Mouse (Mus musculus) lung, adult 18-20 months (tissue): ENCODE measurements around the gene Nkx2-3.

Experiments used
- DNase-seq, 2 experiments: peaks; one replicate each; pipeline ENCODE4 v3.0.0; 2022; ENCODE audit warnings: mixed read lengths in 2 of 2

The Nkx2-3 gene

GRCm38 (mm10) chr19:43605666-43606551, 6.2 kb upstream of the Nkx2-3 start:
- DNase-seq = no peak

- DNase-seq = no peak
Measured at GRCm38 (mm10) chr19:43606552-43607530, 5.3 kb upstream of the Nkx2-3 start.

- DNase-seq = no peak
Measured at GRCm38 (mm10) chr19:43607842-43608680, 4.1 kb upstream of the Nkx2-3 start.

DNA sequence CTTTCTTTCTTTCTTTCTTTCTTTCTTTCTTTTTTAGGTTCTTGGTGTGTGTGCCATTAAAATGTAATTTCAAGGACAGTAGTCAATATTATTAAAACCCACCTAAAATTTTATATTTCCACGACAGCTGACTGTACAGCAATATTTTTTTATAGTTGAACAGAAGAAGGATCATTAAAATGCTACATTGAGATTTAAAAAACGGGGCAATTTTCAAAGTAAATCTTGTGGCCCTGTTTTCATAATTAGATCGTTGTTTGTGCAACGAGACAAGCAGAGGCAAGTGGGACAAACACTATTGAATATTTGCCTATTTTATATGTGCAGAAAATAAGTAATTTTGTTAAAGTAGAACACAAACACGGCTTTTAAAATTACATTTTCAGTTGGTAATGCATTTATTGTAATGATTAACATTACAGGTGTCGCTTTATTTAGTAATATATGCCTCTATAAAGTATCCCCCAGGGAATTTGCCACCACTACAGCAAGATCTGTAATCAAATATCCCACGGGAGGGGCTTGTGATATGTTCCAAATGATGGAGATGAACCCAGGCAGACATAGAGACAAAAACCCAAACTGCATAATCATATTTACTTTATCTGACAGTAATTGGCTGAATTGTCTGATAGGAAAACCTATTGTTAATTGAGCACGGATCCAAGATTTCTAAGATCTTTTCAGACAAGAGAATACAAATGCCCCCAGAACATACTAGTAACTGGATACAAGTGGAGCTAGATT, 3.2 kb upstream of the Nkx2-3 start:
- DNase-seq = no peak

GRCm38 (mm10) chr19:43609458-43610330, 2.4 kb upstream of the Nkx2-3 start:
- DNase-seq = no peak

DNA sequence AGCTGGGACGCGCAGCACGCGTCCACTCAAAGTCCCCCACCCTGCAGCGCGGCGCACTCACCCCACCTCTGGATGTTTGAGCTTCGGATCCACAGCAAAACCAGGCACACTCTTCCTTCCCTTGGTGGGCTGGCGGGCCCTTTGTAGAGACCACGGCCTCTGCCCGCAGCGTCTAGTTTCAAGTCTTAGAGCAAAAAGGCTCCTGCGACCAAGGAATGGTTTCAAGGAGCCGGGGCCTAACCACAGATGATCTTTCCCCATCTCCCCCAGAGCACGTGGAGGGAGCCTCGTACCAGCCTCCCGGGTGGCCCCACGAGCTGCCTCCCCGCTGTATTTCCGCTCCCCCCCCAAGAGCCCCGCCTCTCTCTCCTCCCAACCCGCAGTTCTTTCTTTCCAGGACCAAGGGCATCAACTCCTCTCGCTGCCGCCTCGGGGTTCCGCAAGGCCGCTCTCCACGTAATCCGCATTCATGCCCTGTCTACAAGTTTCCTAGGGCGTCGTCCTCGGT, 1.7 kb upstream of the Nkx2-3 start:
- no peak for DNase-seq

- no peak for DNase-seq
Measured at GRCm38 (mm10) chr19:43611110-43611509, 1.0 kb upstream of the Nkx2-3 start.

DNA sequence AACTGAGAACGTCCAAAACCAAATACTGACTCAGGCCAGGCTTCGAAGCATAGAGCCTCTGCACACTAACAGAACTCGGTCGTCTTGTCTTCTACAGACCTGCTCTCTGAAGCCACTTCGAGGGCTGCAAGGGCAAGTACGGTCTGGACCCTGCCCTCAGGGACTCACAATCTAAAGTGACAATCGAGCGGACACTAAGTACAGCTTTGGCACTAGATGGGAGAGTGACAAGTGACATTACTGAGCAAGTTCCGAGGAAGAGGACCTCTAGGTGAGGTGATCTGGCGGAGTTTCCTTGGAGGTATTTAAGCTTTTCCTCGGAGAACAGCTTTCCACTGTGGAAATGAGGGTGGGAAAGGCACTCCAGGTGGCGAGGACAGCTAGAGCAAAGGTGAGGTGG, 564 bp upstream of the Nkx2-3 start:
- no peak for DNase-seq

DNA sequence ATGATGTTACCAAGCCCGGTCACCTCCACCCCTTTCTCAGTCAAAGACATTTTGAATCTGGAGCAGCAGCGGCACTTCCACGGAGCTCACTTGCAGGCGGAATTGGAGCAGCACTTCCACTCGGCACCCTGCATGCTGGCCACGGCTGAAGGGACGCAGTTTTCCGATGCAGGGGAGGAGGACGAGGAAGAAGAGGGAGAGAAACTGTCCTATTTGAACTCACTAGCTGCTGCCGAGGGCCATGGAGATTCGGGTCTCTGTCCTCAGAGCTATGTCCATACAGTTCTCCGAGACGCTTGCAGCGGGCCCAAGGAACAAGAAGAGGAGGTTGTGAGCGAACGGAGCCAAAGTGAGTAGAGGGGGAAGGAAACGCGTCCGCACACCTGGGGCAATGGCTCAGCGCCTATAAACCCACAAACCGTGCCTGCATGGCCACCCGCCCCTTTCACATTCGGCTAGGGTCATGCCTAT, 411 bp downstream of the Nkx2-3 start:
- no peak for DNase-seq

DNA sequence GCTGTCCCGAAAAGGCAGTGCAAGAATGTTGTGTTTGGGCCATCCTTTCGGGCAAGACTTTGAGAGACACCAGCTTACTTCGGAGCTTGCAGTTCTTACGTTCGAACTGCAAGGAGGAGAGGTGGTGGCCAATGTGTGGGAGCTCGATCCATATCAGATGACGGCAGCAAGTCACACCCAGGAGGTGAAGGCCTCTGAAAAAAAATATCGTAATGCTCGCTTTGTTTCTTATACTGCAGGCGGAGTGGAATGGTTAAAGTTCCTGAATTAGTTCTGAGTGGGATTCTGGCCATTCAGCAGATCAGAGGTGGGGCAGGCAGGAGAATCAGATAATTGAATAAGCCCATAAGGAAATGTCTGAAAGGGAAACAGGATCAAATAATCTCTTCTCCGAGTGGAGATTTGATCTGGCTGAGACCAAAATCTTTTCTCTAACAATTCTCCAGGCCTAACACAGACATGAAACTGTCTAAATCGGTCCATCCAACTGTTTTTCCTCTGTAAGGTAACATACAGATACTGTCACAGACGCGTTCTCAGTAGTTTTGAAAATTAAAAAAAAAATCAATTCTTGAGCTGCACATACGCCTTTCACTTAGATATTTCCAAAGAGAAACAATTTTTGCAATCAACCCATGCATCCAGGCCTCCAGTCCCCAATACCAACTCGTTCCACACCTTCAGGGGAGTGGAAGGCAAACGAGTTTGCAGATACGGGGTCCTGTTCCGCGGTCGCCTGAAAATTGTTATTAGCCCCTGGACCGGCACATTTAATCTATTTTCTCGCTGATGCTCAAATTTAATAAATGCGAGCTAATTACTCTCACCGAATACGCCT, 1.4 kb downstream of the Nkx2-3 start:
- DNase-seq = no peak

DNA sequence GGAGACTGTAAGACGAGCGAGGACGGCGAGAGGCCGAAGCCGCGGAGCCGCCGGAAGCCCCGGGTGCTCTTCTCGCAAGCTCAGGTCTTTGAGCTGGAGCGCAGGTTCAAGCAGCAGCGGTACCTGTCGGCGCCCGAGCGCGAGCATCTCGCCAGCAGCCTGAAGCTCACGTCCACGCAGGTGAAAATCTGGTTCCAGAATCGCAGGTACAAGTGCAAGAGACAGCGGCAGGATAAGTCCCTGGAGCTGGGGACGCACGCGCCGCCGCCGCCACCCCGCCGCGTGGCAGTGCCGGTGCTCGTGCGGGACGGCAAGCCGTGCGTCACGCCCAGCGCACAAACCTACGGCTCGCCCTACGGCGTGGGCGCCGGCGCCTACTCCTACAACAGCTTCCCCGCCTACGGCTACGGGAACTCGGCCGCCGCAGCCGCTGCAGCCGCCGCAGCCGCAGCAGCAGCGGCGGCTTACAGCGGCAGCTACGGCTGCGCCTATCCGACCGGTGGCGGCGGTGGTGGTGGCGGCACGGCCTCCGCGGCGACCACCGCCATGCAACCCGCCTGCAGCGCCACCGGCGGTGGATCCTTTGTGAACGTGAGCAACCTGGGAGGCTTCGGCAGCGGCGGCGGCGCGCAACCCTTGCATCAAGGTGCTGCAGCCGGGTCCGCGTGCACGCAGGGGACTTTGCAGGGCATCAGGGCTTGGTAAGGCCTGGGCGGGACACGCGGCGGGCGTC, 2.4 kb downstream of the Nkx2-3 start:
- no peak for DNase-seq

DNA sequence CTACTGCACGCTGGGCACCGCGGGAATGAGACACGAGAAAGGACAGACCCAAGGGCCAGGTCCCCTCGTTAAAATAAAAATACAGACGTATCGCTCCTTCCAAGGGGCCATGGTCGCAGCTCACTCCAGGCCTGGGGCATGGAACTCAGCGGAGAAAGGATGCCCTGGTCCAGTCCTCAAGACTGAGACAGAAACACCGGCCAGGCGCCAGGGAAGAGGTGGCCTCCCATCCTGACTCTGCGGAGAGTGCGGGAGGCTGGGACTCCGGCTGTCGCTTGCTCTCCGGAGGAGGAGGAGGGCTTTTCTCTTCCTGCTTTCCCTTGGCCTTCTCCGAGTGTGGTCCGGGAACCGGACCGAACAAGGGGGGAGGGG, 2.9 kb downstream of the Nkx2-3 start:
- no peak for DNase-seq

DNA sequence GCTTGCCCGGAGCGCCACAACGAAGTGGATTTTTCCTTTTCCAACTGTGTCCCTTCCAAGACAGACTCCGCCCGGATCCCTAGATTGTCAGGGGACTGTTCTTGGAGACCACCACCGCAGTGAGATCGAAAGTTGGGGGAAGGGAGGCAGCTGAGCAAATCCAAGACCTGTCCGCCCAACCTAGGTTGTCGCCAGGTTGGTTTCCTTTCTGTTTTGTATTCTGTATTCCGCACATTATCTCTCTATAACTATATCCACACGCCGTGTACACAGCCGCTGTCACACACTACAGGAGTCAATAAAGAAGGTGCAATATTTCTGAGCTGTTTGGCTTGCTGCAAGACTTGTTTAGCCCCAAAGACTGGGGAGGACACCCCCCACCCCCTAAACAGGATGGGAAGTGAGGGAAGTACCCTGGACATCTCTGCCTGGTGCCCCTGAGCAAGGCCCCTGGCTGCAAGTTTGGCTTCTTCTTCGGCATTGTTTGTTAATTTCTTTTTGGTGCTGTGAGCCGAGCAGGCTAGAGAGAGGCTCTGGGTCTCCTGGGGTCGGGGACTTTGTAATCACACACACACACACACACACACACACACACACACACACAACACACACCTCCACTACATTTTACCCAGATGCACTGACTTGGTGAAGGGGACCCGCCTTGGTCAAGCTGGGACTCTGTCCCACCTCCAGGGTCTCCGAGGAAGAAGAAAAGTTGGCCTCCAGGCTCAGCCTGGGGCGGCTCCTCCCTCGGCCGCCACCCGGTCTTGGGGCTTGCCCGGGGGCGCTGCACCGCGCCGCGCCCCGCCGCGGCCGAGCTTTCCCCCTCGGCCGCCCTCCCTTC, 3.7 kb downstream of the Nkx2-3 start:
- DNase-seq = no peak

GRCm38 (mm10) chr19:43616415-43616861, 4.3 kb downstream of the Nkx2-3 start:
- no peak for DNase-seq

GRCm38 (mm10) chr19:43616889-43617288, 4.8 kb downstream of the Nkx2-3 start:
- no peak for DNase-seq

DNA sequence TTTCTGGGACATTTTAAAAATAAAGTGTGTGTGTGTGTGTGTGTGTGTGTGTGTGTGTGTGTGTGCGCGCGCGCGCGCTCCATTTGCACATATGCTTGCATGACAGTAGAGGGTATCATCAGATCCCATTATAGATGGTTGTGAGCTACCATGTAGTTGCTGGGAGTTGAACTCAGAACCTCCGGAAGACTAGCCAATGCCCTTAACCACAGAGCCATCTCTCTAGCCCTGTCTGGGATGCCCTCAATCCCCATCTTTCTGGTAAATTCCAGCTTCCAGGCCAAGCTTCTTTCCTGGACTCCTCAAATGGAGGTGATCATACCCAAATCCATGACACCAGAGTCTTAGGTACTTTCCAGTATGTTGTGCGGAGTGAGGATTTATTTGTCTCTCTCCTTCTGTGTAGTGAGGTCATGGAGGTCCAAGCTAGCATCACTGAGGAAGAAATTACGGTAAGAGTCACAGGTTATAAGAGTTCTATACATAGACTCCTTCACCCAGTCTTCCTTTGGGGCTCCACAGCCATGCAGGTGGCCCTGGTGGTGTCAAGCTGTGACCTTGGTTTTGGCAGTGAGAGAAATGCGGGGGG, 5.7 kb downstream of the Nkx2-3 start:
- DNase-seq = no peak

- no peak for DNase-seq
Measured at GRCm38 (mm10) chr19:43618505-43619030, 6.4 kb downstream of the Nkx2-3 start.
